Mouse (Mus musculus) bone marrow, adult 2 months (tissue): ENCODE results near the gene Psme4.

Experiments used
- CTCF ChIP-seq: fragments of 200-500 bp; IDR thresholded peaks from 2 replicates; pipeline ENCODE4 v1.5.1; 2011; ENCODE audit warnings: low read length, control low read depth; ENCODE audit not compliant: control insufficient read depth, insufficient read depth
- POLR2A ChIP-seq: fragments of 200-500 bp; IDR thresholded peaks from 2 replicates; pipeline ENCODE4 v1.6.1; 2011; ENCODE audit warnings: low read depth, mild to moderate bottlenecking, control low read depth, low read length, borderline replicate concordance; ENCODE audit not compliant: control insufficient read depth

DNA sequence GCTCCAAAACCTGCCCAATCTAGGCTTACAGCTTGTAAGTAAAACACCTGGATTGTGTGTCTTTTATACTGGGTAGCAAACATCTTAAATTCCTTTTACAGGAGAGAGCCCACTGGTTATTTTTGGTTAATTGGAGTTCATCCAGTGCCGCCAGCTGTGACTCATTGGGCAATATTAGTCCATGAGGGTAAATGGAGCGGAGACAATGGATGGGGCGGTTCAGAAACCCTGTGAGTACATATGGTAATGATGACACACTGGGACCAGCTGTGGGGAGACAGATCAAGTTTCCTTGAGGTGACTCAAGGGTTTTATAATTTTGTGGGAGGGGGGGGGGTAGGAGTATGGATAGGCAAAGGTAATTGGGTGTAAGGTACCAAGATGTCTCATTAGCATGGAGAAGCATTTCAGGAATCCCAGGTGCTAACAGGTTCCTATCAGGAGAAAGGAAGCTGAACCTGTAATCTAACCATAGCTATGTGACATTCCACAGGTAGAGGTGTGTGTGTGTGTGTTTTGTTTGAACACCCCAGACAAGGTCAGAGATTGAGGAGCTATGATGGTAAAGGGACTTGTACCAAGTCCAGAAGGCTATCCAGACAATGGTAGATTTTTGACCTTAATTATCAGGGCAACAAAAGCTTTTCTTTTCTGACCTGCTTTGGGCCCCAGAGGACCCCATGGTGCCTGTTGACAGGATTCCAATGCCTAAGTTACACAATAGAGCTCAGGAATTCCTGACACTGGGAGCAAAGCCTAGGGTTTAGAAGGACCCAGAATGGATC is 21.3 kb upstream of the Psme4 start:
- TF ChIP-seq POLR2A (no peak), CTCF (no peak)
